Mouse (Mus musculus): ENCODE results near the gene Rars2. TPM values are rescaled to one million over a fixed set of nuclear protein-coding genes. Genes with fewer than 3 reads are reported as not detected.

Rars2 gene
- polyA plus RNA-seq, 1 experiment from 2014 or later = 23.6 TPM

GRCm38 (mm10) chr4:34686874-34687567 lies 72.3 kb downstream of the Rars2 start, which contains the start of gene Slc35a1:
TSS of gene Slc35a1 (minus strand) at chr4:34687438.
- ChIA-PET POLR2A (no interaction called here), CTCF (no interaction called here)
- no peaks in the 10 kb centered on the region for H3K27me3 ChIP-seq
- ATAC-seq (peak; percentile 96), DNase-seq (ENCODE audit: low read depth, low spot score) (peak; percentile 25)
- TF ChIP-seq CTCF (IDR thresholded peaks at IDR 0.05) = no peak
- in situ Hi-C loops (cut with MboI; ENCODE audit: low pct_unique_long_range_greater_than_20kb) = loop anchor here (25.0 kb wide), 1 partner anchor 225 kb away; no protein-coding TSS in a partner anchor

GRCm38 (mm10) chr4:34688021-34688420 lies 73.3 kb downstream of the Rars2 start:
- TF ChIP-seq CTCF (IDR thresholded peaks at IDR 0.05) = no peak
- ATAC-seq = no peak
- POLR2A ChIA-PET = no interaction called here

GRCm38 (mm10) chr4:34701528-34701927 lies 86.8 kb downstream of the Rars2 start:
- H3K27me3 ChIP-seq = peaks cover 4% of the 10 kb centered on the region
- no peak for ATAC-seq
- ChIA-PET POLR2A (no interaction called here), CTCF (interaction anchor here (0.7 kb wide), 1 partner anchor 623 kb away, joined by 3 read pairs; no protein-coding TSS in a partner anchor)
- peak; percentile 11 for TF ChIP-seq CTCF (IDR thresholded peaks at IDR 0.05)
- in situ Hi-C loops (cut with MboI; ENCODE audit: low pct_unique_long_range_greater_than_20kb) = no loop called here
- DNase-seq (ENCODE audit: low read depth, low spot score) = no peak

More at GRCm38 (mm10) chr4:34688021-34688420, 73.3 kb downstream of the Rars2 start:
- DNase-seq (ENCODE audit: low read depth, low spot score) = no peak
- H3K27me3 ChIP-seq = peaks cover 3% of the 10 kb centered on the region
- in situ Hi-C loops (cut with MboI; ENCODE audit: low pct_unique_long_range_greater_than_20kb) = loop anchor here (25.0 kb wide), 1 partner anchor 224 kb away; no protein-coding TSS in a partner anchor
- CTCF ChIA-PET = no interaction called here

GRCm38 (mm10) chr4:34702231-34702630 lies 87.5 kb downstream of the Rars2 start:
- DNase-seq (ENCODE audit: low read depth, low spot score) (no peak), ATAC-seq (no peak)
- ChIA-PET POLR2A (no interaction called here), CTCF (no interaction called here)
- peaks cover 4% of the 10 kb centered on the region for H3K27me3 ChIP-seq
- no peak for TF ChIP-seq CTCF (IDR thresholded peaks at IDR 0.05)
- in situ Hi-C loops (cut with MboI; ENCODE audit: low pct_unique_long_range_greater_than_20kb) = no loop called here

GRCm38 (mm10) chr4:34703029-34703428 lies 88.3 kb downstream of the Rars2 start:
- in situ Hi-C loops (cut with MboI; ENCODE audit: low pct_unique_long_range_greater_than_20kb) = no loop called here
- H3K27me3 ChIP-seq = peaks cover 4% of the 10 kb centered on the region
- CTCF ChIA-PET = no interaction called here
- no peak for TF ChIP-seq CTCF (IDR thresholded peaks at IDR 0.05)
- POLR2A ChIA-PET = interaction anchor here (0.6 kb wide), 1 partner anchor 31 kb away, joined by 3 read pairs; no protein-coding TSS in a partner anchor
- ATAC-seq (no peak), DNase-seq (ENCODE audit: low read depth, low spot score) (no peak)

GRCm38 (mm10) chr4:34707248-34707647 lies 92.5 kb downstream of the Rars2 start:
- POLR2A ChIA-PET = no interaction called here
- no peak for DNase-seq (ENCODE audit: low read depth, low spot score)
- ATAC-seq = no peak
- H3K27me3 ChIP-seq = peaks cover 4% of the 10 kb centered on the region
- CTCF ChIA-PET = interaction anchor here (1.1 kb wide), 1 partner anchor 8 kb away, joined by 3 read pairs; no protein-coding TSS in a partner anchor
- no peak for TF ChIP-seq CTCF (IDR thresholded peaks at IDR 0.05)
- in situ Hi-C loops (cut with MboI; ENCODE audit: low pct_unique_long_range_greater_than_20kb) = no loop called here

- DNase-seq (ENCODE audit: low read depth, low spot score) = no peak
- in situ Hi-C loops (cut with MboI; ENCODE audit: low pct_unique_long_range_greater_than_20kb) = no loop called here
- H3K27me3 ChIP-seq = peaks cover 4% of the 10 kb centered on the region
- no peak for TF ChIP-seq CTCF (IDR thresholded peaks at IDR 0.05)
- no peak for ATAC-seq
- POLR2A ChIA-PET = no interaction called here
- CTCF ChIA-PET = interaction anchor here (1.1 kb wide), 1 partner anchor 9 kb away, joined by 3 read pairs; no protein-coding TSS in a partner anchor
These were observed 93.4 kb downstream of the Rars2 start for GRCm38 (mm10) chr4:34708127-34708526.

Other genes with a start within 250 kb of the Rars2 start
- gene Akirin2, start 64.0 kb upstream of the Rars2 start, polyA plus RNA-seq (2021) = 51.0 TPM
- 30.3 TPM for gene Orc3, start within 50 bp of the Rars2 start, polyA plus RNA-seq (2021)
- 20.6 TPM for gene Slc35a1, start 72.5 kb downstream of the Rars2 start, polyA plus RNA-seq (2021)
- gene Cfap206, start 115.2 kb downstream of the Rars2 start, polyA plus RNA-seq (2021) = 0.12 TPM
- not detected for gene Gm136, start 141.3 kb downstream of the Rars2 start, polyA plus RNA-seq (2021)
- 18.7 TPM for gene Smim8, start 163.5 kb downstream of the Rars2 start, polyA plus RNA-seq (2021)